Mouse (Mus musculus) ovary, adult 18-20 months (tissue): ENCODE measurements around the gene Fntb.
"Not testable (repeated sequence)": the region's sequence is repeated elsewhere in the genome, so short reads cannot be mapped to it uniquely, and the experiment has no call there.

Source experiments
- DNase-seq: peaks from one replicate; pipeline ENCODE4 v3.0.0; 2022; ENCODE audit warnings: low spot score, mixed read lengths

Fntb gene

GRCm38 (mm10) chr12:76765354-76765851 lies at the start of gene Fntb, which contains the start of gene Churc1:
Fntb (plus strand) TSS chr12:76765589.
Churc1 (plus strand) TSS chr12:76765538.
- DNase-seq, result peak; percentile 83

GRCm38 (mm10) chr12:76718384-76718783 lies 47.0 kb upstream of the Fntb start:
- DNase-seq, result no peak

- DNase-seq, result no peak
These were observed 44.8 kb upstream of the Fntb start for GRCm38 (mm10) chr12:76720572-76720971.

GRCm38 (mm10) chr12:76722026-76722425 lies 43.4 kb upstream of the Fntb start:
- DNase-seq, result no peak

- no peak for DNase-seq
These were observed 37.4 kb upstream of the Fntb start for GRCm38 (mm10) chr12:76727955-76728354.

- DNase-seq, result no peak
These were observed 14.4 kb upstream of the Fntb start for GRCm38 (mm10) chr12:76750866-76751459.

GRCm38 (mm10) chr12:76752652-76753318 lies 12.6 kb upstream of the Fntb start:
- DNase-seq, result no peak

GRCm38 (mm10) chr12:76765901-76766630 lies 677 bp downstream of the Fntb start:
- DNase-seq, result no peak

GRCm38 (mm10) chr12:76770841-76771500 lies 5.6 kb downstream of the Fntb start:
- no peak for DNase-seq

GRCm38 (mm10) chr12:76771540-76771939 lies 6.2 kb downstream of the Fntb start:
- DNase-seq, result no peak

- DNase-seq, result no peak
These were observed 9.3 kb downstream of the Fntb start for GRCm38 (mm10) chr12:76774652-76775051.

GRCm38 (mm10) chr12:76775132-76775531 lies 9.7 kb downstream of the Fntb start:
- no peak for DNase-seq

- no peak for DNase-seq
These were observed 11.5 kb downstream of the Fntb start for GRCm38 (mm10) chr12:76776898-76777297.

GRCm38 (mm10) chr12:76777845-76778244 lies 12.5 kb downstream of the Fntb start:
- DNase-seq, result no peak

- no peak for DNase-seq
These were observed 13.1 kb downstream of the Fntb start for GRCm38 (mm10) chr12:76778305-76779083.

- no peak for DNase-seq
These were observed 14.6 kb downstream of the Fntb start for GRCm38 (mm10) chr12:76779951-76780350.

- no peak for DNase-seq
These were observed 15.5 kb downstream of the Fntb start for GRCm38 (mm10) chr12:76780639-76781468.

- DNase-seq, result no peak
These were observed 18.7 kb downstream of the Fntb start for GRCm38 (mm10) chr12:76784056-76784619.

- DNase-seq, result no peak
These were observed 25.2 kb downstream of the Fntb start for GRCm38 (mm10) chr12:76790446-76791084.

GRCm38 (mm10) chr12:76792540-76792939 lies 27.2 kb downstream of the Fntb start:
- DNase-seq, result not testable (repeated sequence)
